15 mouse cellular contexts compared by ENCODE assay signal in genomic region chr1:194745177-194745934, GRCm38 (mm10).
DNase-seq lines count a peak whose midpoint lies in the region; ATAC-seq lines count a peak whose summit lies in the region.
"Had no signal": no experiment of that assay in that cellular context is flagged by ENCODE, and none has a peak within 500 bp of the region (broad histone marks: within the 10 kb centered on the region; RNA-seq: fewer than 3 reads in every experiment).

No protein-coding gene starts in this region.

- no peaks in the 10 kb centered on the region for H3K9me3 ChIP-seq in limb, embryonic 12.5 days
- no peaks in the 10 kb centered on the region for H3K9me3 ChIP-seq in limb, embryonic 10.5 days (replicated peaks)
- H3K9me3 ChIP-seq in embryonic facial prominence, embryonic 14.5 days (ENCODE audit: control insufficient read depth, low read length): no peaks in the 10 kb centered on the region
- no peaks in the 10 kb centered on the region for H3K9me3 ChIP-seq in hindbrain, embryonic 16.5 days (ENCODE audit: control insufficient read depth, low read length)
- H3K9me3 ChIP-seq in neural tube, embryonic 14.5 days (ENCODE audit: control insufficient read depth, low read length): no peaks in the 10 kb centered on the region
- no peaks in the 10 kb centered on the region for H3K9me3 ChIP-seq in heart, embryonic 12.5 days (replicated peaks)

- H3K36me3 ChIP-seq in limb, embryonic 12.5 days: no peaks in the 10 kb centered on the region
- peaks cover 3% of the 10 kb centered on the region; the same call in 1 of the 2 replicates for H3K36me3 ChIP-seq in limb, embryonic 10.5 days
- peaks cover 3% of the 10 kb centered on the region; the same call in 1 of the 2 replicates for H3K36me3 ChIP-seq in embryonic facial prominence, embryonic 14.5 days (ENCODE audit: control insufficient read depth, insufficient read depth, low read length)
- no peaks in the 10 kb centered on the region for H3K36me3 ChIP-seq in hindbrain, embryonic 16.5 days (ENCODE audit: control insufficient read depth, insufficient read depth, low read length)
- H3K36me3 ChIP-seq in neural tube, embryonic 14.5 days (ENCODE audit: control insufficient read depth, insufficient read depth, low read length): peaks cover 14% of the 10 kb centered on the region
- no peaks in the 10 kb centered on the region for H3K36me3 ChIP-seq in heart, embryonic 12.5 days

- no peak for ATAC-seq in limb, embryonic 12.5 days (ENCODE audit: insufficient number of reproducible peaks, insufficient read depth, low FRiP score, low TSS enrichment, low read depth)
- no peak for ATAC-seq in embryonic facial prominence, embryonic 14.5 days (ENCODE audit: low read depth)
- ATAC-seq in hindbrain, embryonic 16.5 days: no peak
- no peak for ATAC-seq in neural tube, embryonic 14.5 days (ENCODE audit: low read depth)
- ATAC-seq in heart, embryonic 12.5 days (ENCODE audit: insufficient number of reproducible peaks, low FRiP score): no peak
- ATAC-seq: activated CD4-positive, CD25-positive, alpha-beta regulatory T cell, adult 4 months; inflammation-experienced regulatory T-cells, adult 6 months had no signal

- DNase-seq in limb, embryonic 10.5 days (ENCODE audit: low spot score): no peak
- DNase-seq in embryonic facial prominence, embryonic 14.5 days (ENCODE audit: low spot score): peak; percentile 78
- DNase-seq in heart, adult 18-20 months: no peak
- DNase-seq in urinary bladder, adult 18-20 months (ENCODE audit: low spot score in 2 of 2): no peak
- DNase-seq: cerebellum, adult 8-10 months; gastrocnemius, postnatal 10 days; lung, postnatal 14 days had no signal

- H3K4me1 ChIP-seq in limb, embryonic 12.5 days (replicated peaks): peaks cover 32% of the 10 kb centered on the region
- peaks cover 31% of the 10 kb centered on the region for H3K4me1 ChIP-seq in limb, embryonic 10.5 days
- peaks cover 31% of the 10 kb centered on the region for H3K4me1 ChIP-seq in embryonic facial prominence, embryonic 14.5 days (ENCODE audit: control insufficient read depth, insufficient read depth, low read length)
- peaks cover 16% of the 10 kb centered on the region for H3K4me1 ChIP-seq in hindbrain, embryonic 16.5 days (ENCODE audit: control insufficient read depth, insufficient read depth, low read depth, low read length)
- peaks cover 20% of the 10 kb centered on the region for H3K4me1 ChIP-seq in neural tube, embryonic 14.5 days (ENCODE audit: control insufficient read depth, insufficient read depth, low read length)
- H3K4me1 ChIP-seq in heart, embryonic 12.5 days (replicated peaks): peaks cover 26% of the 10 kb centered on the region

- H3K4me3 ChIP-seq in limb, embryonic 12.5 days (replicated peaks): no peak overlapping the region
- no peak overlapping the region for H3K4me3 ChIP-seq in limb, embryonic 10.5 days
- no peak overlapping the region for H3K4me3 ChIP-seq in embryonic facial prominence, embryonic 14.5 days (ENCODE audit: low read depth, low read length)
- H3K4me3 ChIP-seq in hindbrain, embryonic 16.5 days (ENCODE audit: low read length): no peak overlapping the region
- no peak overlapping the region for H3K4me3 ChIP-seq in neural tube, embryonic 14.5 days (ENCODE audit: low read depth, low read length)
- no peak overlapping the region for H3K4me3 ChIP-seq in heart, embryonic 12.5 days

- H3K27me3 ChIP-seq in limb, embryonic 12.5 days: no peaks in the 10 kb centered on the region
- no peaks in the 10 kb centered on the region for H3K27me3 ChIP-seq in limb, embryonic 10.5 days (ENCODE audit: low read depth, poor library complexity, severe bottlenecking)
- H3K27me3 ChIP-seq in embryonic facial prominence, embryonic 14.5 days (replicated peaks; ENCODE audit: control insufficient read depth, insufficient read depth, low read length): no peaks in the 10 kb centered on the region
- no peaks in the 10 kb centered on the region for H3K27me3 ChIP-seq in hindbrain, embryonic 16.5 days (replicated peaks; ENCODE audit: control insufficient read depth, insufficient read depth, low read length)
- H3K27me3 ChIP-seq in neural tube, embryonic 14.5 days (ENCODE audit: control insufficient read depth, insufficient read depth, low read length): no peaks in the 10 kb centered on the region
- H3K27me3 ChIP-seq in heart, embryonic 12.5 days (replicated peaks): no peaks in the 10 kb centered on the region

- no peak overlapping the region for H3K4me2 ChIP-seq in limb, embryonic 12.5 days
- H3K4me2 ChIP-seq in embryonic facial prominence, embryonic 14.5 days (ENCODE audit: low read depth, low read length): no peak overlapping the region
- no peak overlapping the region for H3K4me2 ChIP-seq in hindbrain, embryonic 16.5 days (ENCODE audit: low read length)
- H3K4me2 ChIP-seq in neural tube, embryonic 14.5 days (ENCODE audit: low read depth, low read length): no peak overlapping the region
- no peak overlapping the region for H3K4me2 ChIP-seq in heart, embryonic 12.5 days

- H3K27ac ChIP-seq in limb, embryonic 12.5 days: 0 out of 2 replicates have a peak overlapping the region, but pooled peaks have one; percentile 35
- no peak overlapping the region for H3K27ac ChIP-seq in limb, embryonic 10.5 days
- H3K27ac ChIP-seq in embryonic facial prominence, embryonic 14.5 days (replicated peaks; ENCODE audit: low read depth, low read length): peak overlapping the region; percentile 36; the same call in 1 of the 2 replicates
- 0 out of 2 replicates have a peak overlapping the region, but pooled peaks have one; percentile 39 for H3K27ac ChIP-seq in hindbrain, embryonic 16.5 days (ENCODE audit: low read depth, low read length)
- 0 out of 2 replicates have a peak overlapping the region, but pooled peaks have one; percentile 44 for H3K27ac ChIP-seq in neural tube, embryonic 14.5 days (ENCODE audit: low read depth, low read length)
- H3K27ac ChIP-seq in heart, embryonic 12.5 days (ENCODE audit: poor library complexity, severe bottlenecking): no peak overlapping the region
- H3K27ac ChIP-seq: kidney, postnatal 0 days; liver, embryonic 14.5 days had no signal

- WGBS in limb, embryonic 12.5 days: 61% methylated on average over 2 of the region's 2 CpGs
- WGBS in limb, embryonic 10.5 days: 68% methylated on average over 2 of the region's 2 CpGs
- 43% methylated on average over 2 of the region's 2 CpGs for WGBS in embryonic facial prominence, embryonic 14.5 days
- 68% methylated on average over 2 of the region's 2 CpGs for WGBS in hindbrain, embryonic 16.5 days
- WGBS in neural tube, embryonic 14.5 days: 71% methylated on average over 2 of the region's 2 CpGs
- WGBS in heart, embryonic 12.5 days: 72% methylated on average over 2 of the region's 2 CpGs

- no peak overlapping the region for H3K9ac ChIP-seq in limb, embryonic 12.5 days (replicated peaks)
- H3K9ac ChIP-seq in embryonic facial prominence, embryonic 14.5 days (ENCODE audit: low read depth, low read length): no peak overlapping the region
- no peak overlapping the region for H3K9ac ChIP-seq in hindbrain, embryonic 16.5 days (ENCODE audit: low read depth, low read length)
- H3K9ac ChIP-seq in neural tube, embryonic 14.5 days (replicated peaks; ENCODE audit: low read depth, low read length): no peak overlapping the region
- no peak overlapping the region for H3K9ac ChIP-seq in heart, embryonic 12.5 days
- H3K9ac ChIP-seq: liver, embryonic 14.5 days had no signal

Comparison
In these comparisons a context has a peak if more than half of its experiments do, and no peak if none do; other contexts are left out.
1. H3K27ac ChIP-seq: peak in limb, embryonic 12.5 days (single experiment), embryonic facial prominence, embryonic 14.5 days (single experiment), hindbrain, embryonic 16.5 days (single experiment) and neural tube, embryonic 14.5 days (single experiment); none in limb, embryonic 10.5 days (single experiment) and heart, embryonic 12.5 days (single experiment).